Mouse (Mus musculus): ENCODE measurements around the gene Nwd1. TPM values are rescaled to one million over a fixed set of nuclear protein-coding genes. Genes with fewer than 3 reads are reported as not detected.

The Nwd1 gene
- total RNA-seq (2014; rRNA removed) (31.6 and 36.3 TPM in 2 replicates), polyA plus RNA-seq (2015; fragmentation: Nextera tagmentation; extraction: Ambion mirVana) (2.0 and 2.6 TPM in 2 replicates)

DNA sequence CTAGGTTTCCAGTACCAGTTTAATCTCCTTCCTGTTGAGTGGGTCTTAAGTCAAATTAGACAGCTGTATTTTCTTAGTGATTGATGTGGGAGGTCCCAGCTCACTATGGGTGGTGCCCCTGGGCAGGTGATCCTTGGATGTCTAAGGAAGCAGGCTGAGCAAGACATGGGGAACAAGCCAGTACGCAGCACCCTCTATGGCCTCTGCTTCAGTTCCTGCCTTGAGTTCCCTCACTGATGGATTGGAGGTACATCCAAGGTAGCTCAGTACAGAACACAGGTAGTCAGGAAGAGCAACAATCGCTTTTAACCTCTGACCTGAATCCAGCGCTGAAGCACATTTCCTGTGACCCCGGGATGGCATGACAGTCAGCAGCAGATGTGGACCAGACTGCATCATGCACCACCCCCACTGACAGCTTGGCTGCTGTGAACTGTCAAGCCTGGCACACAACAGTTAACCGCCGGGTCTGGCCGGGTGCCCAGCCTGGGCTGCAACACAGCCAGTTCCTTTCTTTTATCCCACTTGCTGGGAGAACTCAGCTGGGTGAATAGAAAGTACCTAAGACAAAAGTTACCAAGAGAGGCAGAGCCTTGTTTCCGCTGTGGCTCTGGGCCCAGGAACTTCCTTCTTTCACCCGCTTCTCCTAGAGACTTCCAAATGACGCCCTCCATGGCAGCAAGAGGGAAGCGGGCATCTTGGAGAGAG is at the start of gene Nwd1:
Gene Nwd1, plus strand, starts transcription at position 652 of the 708 bp plus-strand sequence.
- H3K27me3 ChIP-seq (ENCODE audit: insufficient read depth, low read length) = no peaks in the 10 kb centered on the region
- WGBS = 45% methylated on average over 11 of the region's 11 CpGs
- ATAC-seq (ENCODE audit: low FRiP score) (peak; percentile 91), DNase-seq (ENCODE audit: low spot score) (peak; percentile 94)
- H3K9me3 ChIP-seq (ENCODE audit: low read length) = no peaks in the 10 kb centered on the region
- no peak for TF ChIP-seq CTCF (IDR thresholded peaks at IDR 0.05)
- H3K4me2 ChIP-seq (ENCODE audit: low read depth, low read length, poor library complexity, severe bottlenecking) = peak within 1 kb of the TSS; percentile 28; the same call in 1 of the 2 replicates
- H3K4me3 ChIP-seq (ENCODE audit: low read depth, low read length) = no peak within 1 kb of the TSS
- H3K36me3 ChIP-seq (ENCODE audit: insufficient read depth, low read length) = no peaks in the 10 kb centered on the region
- H3K9ac ChIP-seq (replicated peaks; ENCODE audit: low read length, poor library complexity, severe bottlenecking) = no peak within 1 kb of the TSS; the same call in 1 of the 2 replicates
- H3K4me1 ChIP-seq (ENCODE audit: insufficient read depth, low read length) = no peaks in the 10 kb centered on the region
- peak within 1 kb of the TSS; percentile 71 for H3K27ac ChIP-seq (ENCODE audit: low read depth, low read length)

DNA sequence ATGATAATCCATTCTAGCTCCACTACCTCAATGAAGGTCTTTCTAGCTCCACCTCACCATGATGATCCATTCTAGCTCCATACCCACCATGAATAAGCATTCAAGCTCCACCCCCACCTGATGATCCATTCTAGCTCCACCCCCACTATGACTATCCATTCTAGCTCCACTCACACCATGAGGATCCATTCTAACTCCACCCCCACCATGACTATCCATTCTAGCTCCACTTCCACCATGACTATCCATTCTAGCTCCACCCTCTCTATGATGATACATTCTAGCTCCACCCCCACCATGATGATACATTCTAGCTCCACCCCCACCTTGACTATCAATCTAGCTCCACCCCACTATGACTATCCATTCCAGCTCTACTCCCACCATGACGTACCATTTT is 3.6 kb upstream of the Nwd1 start:
- TF ChIP-seq CTCF (IDR thresholded peaks at IDR 0.05) = no peak
- Histone ChIP-seq H3K9me3 (ENCODE audit: low read length) (no peaks in the 10 kb centered on the region), H3K4me2 (ENCODE audit: low read depth, low read length, poor library complexity, severe bottlenecking) (no peak overlapping the region), H3K27ac (ENCODE audit: low read depth, low read length) (no peak overlapping the region), H3K4me3 (ENCODE audit: low read depth, low read length) (no peak overlapping the region), H3K9ac (replicated peaks; ENCODE audit: low read length, poor library complexity, severe bottlenecking) (no peak overlapping the region), H3K4me1 (ENCODE audit: insufficient read depth, low read length) (no peaks in the 10 kb centered on the region), H3K36me3 (ENCODE audit: insufficient read depth, low read length) (no peaks in the 10 kb centered on the region), H3K27me3 (ENCODE audit: insufficient read depth, low read length) (no peaks in the 10 kb centered on the region)
- peak; percentile 57; the same call in 1 of the 2 replicates for ATAC-seq (ENCODE audit: low FRiP score)
- 95% methylated on average over 1 of the region's 1 CpGs for WGBS
- no peak for DNase-seq (ENCODE audit: low spot score)

DNA sequence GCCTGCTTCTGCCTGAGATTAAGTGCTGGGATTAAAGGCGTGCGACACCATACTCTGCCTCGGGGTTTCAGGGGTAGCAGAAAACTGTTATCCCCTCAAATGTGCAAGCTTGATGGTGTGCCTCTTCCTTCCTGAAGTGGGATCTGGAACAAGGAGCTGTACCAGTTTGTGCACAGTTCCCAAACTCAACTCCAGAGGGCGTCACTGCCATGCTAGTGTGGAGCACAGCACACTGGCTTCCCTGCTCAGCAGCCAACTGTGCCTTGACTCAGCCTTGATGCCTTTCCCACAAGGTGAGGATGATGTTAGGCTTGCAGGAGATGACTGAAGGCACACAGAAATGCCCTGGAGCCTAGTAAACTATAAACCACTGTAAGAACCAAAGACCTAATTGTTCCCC is 1.9 kb upstream of the Nwd1 start:
- peak; percentile 43 for DNase-seq (ENCODE audit: low spot score)
- Histone ChIP-seq H3K9me3 (ENCODE audit: low read length) (no peaks in the 10 kb centered on the region), H3K27ac (ENCODE audit: low read depth, low read length) (no peak overlapping the region), H3K4me1 (ENCODE audit: insufficient read depth, low read length) (no peaks in the 10 kb centered on the region), H3K27me3 (ENCODE audit: insufficient read depth, low read length) (no peaks in the 10 kb centered on the region), H3K36me3 (ENCODE audit: insufficient read depth, low read length) (no peaks in the 10 kb centered on the region), H3K4me3 (ENCODE audit: low read depth, low read length) (no peak overlapping the region), H3K9ac (replicated peaks; ENCODE audit: low read length, poor library complexity, severe bottlenecking) (no peak overlapping the region), H3K4me2 (ENCODE audit: low read depth, low read length, poor library complexity, severe bottlenecking) (no peak overlapping the region)
- peak; percentile 63 for TF ChIP-seq CTCF (IDR thresholded peaks at IDR 0.05)
- ATAC-seq (ENCODE audit: low FRiP score) = no peak
- 69% methylated on average over 4 of the region's 4 CpGs for WGBS

DNA sequence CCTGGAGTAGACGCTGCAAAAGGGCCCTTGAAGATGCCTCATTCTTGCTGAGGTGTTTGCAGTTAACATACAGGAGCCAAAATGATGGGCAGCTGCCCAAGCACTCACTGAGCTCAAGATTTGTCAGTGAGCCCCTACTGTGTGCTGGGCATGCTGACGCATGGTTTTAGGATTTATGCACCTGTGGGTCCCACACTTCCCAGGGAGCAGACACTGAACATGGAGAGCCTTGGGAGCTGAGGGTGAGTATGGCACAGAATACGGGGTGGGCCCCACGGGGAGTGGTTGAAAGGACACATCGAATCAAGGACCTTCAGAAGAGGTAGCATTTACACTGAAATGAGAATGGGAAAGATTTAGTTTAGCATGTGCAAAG is 245 bp downstream of the Nwd1 start:
- Histone ChIP-seq H3K9me3 (ENCODE audit: low read length) (no peaks in the 10 kb centered on the region), H3K27me3 (ENCODE audit: insufficient read depth, low read length) (no peaks in the 10 kb centered on the region), H3K4me3 (ENCODE audit: low read depth, low read length) (no peak overlapping the region), H3K9ac (replicated peaks; ENCODE audit: low read length, poor library complexity, severe bottlenecking) (no peak overlapping the region; the same call in 1 of the 2 replicates), H3K4me2 (ENCODE audit: low read depth, low read length, poor library complexity, severe bottlenecking) (peak overlapping the region; percentile 28; the same call in 1 of the 2 replicates), H3K27ac (ENCODE audit: low read depth, low read length) (peak overlapping the region; percentile 71), H3K4me1 (ENCODE audit: insufficient read depth, low read length) (no peaks in the 10 kb centered on the region), H3K36me3 (ENCODE audit: insufficient read depth, low read length) (no peaks in the 10 kb centered on the region)
- DNase-seq (ENCODE audit: low spot score) = no peak
- TF ChIP-seq CTCF (IDR thresholded peaks at IDR 0.05) = no peak
- ATAC-seq (ENCODE audit: low FRiP score) = 0 out of 2 replicates have a peak, but pooled peaks have one; percentile 17
- WGBS = 59% methylated on average over 5 of the region's 5 CpGs

DNA sequence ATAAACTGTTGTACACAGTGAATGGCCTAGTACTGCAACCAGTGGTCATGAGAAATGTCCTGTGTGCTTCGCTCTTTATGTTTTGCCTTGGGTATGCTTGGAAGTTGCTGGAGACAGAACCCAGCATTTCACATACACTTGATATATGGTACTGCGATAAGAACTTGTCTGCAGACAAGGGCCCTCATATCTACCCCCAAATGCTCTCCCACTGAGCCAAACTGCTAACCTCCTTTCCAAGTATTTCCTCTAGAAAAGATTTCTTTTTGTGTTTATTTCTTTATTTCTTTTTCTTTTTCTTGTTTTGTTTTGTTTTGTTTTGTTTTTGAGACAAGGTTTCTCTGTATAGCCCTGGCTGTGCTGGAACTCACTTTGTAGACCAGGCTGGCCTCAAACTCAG is 4.2 kb downstream of the Nwd1 start:
- Histone ChIP-seq H3K27me3 (ENCODE audit: insufficient read depth, low read length) (no peaks in the 10 kb centered on the region), H3K4me3 (ENCODE audit: low read depth, low read length) (no peak overlapping the region), H3K9ac (replicated peaks; ENCODE audit: low read length, poor library complexity, severe bottlenecking) (no peak overlapping the region), H3K27ac (ENCODE audit: low read depth, low read length) (no peak overlapping the region), H3K4me2 (ENCODE audit: low read depth, low read length, poor library complexity, severe bottlenecking) (no peak overlapping the region), H3K4me1 (ENCODE audit: insufficient read depth, low read length) (0 out of 2 replicates have a peak, but pooled peaks cover 3% of the 10 kb centered on the region), H3K9me3 (ENCODE audit: low read length) (no peaks in the 10 kb centered on the region), H3K36me3 (ENCODE audit: insufficient read depth, low read length) (no peaks in the 10 kb centered on the region)
- no peak for TF ChIP-seq CTCF (IDR thresholded peaks at IDR 0.05)
- WGBS = 98% methylated on average over 2 of the region's 2 CpGs
- ATAC-seq (ENCODE audit: low FRiP score) (no peak), DNase-seq (ENCODE audit: low spot score) (no peak)
